ENCODE assay signal across 13 mouse cellular contexts in the genomic region with DNA sequence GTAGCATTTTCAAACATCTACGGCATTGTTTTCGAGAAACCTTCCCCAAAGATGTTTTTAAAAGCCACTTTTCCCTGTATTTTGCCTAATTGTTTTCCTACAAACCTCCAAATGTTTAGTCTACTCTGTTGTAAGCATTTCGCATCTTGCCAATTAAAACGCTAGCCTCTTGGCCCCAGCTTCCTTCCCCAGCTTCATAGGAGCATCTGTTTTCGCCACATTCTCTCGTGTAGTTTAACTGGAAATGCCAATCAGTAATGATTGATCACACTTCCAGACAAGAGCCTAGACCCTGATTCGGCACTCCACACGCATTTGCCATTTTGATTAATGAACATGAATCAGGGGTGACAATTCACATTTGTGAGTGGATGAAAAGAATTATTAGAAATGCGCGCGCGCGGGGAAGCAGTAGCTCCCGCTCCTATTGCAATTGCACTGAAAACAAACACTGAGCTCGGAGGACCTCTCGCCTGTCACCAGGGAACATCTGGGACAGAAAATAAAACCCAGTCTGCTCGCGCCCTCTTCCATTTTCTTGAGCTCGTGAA. TPM values are rescaled to one million over a fixed set of nuclear protein-coding genes. Genes with fewer than 3 reads are reported as not detected.
DNase-seq lines count a peak whose midpoint lies in the region; ATAC-seq lines count a peak whose summit lies in the region.
"Had no signal": no experiment of that assay in that cellular context is flagged by ENCODE, and none has a peak within 500 bp of the region (broad histone marks: within the 10 kb centered on the region; RNA-seq: fewer than 3 reads in every experiment).

No protein-coding gene starts in this region.

- 66% methylated on average over 19 of the region's 19 CpGs for WGBS in kidney, embryonic 14.5 days
- 40% methylated on average over 19 of the region's 19 CpGs for WGBS in hindbrain, embryonic 11.5 days

- peak overlapping the region; percentile 19; the same call in 1 of the 2 replicates for H3K4me2 ChIP-seq in kidney, embryonic 14.5 days (replicated peaks; ENCODE audit: low read depth, low read length)
- peak overlapping the region; percentile 15; the same call in 1 of the 2 replicates for H3K4me2 ChIP-seq in hindbrain, embryonic 11.5 days (replicated peaks; ENCODE audit: low read depth, low read length)
- H3K4me2 ChIP-seq: liver, embryonic 12.5 days had no signal

- H3K4me3 ChIP-seq in kidney, embryonic 14.5 days (ENCODE audit: low read length): no peak overlapping the region
- H3K4me3 ChIP-seq in hindbrain, embryonic 11.5 days (ENCODE audit: low read depth, low read length): no peak overlapping the region
- H3K4me3 ChIP-seq: liver, embryonic 12.5 days had no signal

- no peaks in the 10 kb centered on the region for H3K27me3 ChIP-seq in kidney, embryonic 14.5 days (ENCODE audit: control insufficient read depth, insufficient read depth, low read length)
- H3K27me3 ChIP-seq in hindbrain, embryonic 11.5 days (ENCODE audit: control insufficient read depth, insufficient read depth, low read length): no peaks in the 10 kb centered on the region
- H3K27me3 ChIP-seq: liver, embryonic 12.5 days had no signal

- no peak overlapping the region for H3K27ac ChIP-seq in kidney, embryonic 14.5 days (ENCODE audit: low read depth, low read length)
- H3K27ac ChIP-seq in hindbrain, embryonic 11.5 days (ENCODE audit: low read depth, low read length): peak overlapping the region; percentile 70
- H3K27ac ChIP-seq: liver, embryonic 12.5 days had no signal

- no peak for ATAC-seq in kidney, embryonic 14.5 days (ENCODE audit: low FRiP score, low TSS enrichment)
- ATAC-seq in hindbrain, embryonic 11.5 days (ENCODE audit: low FRiP score): peak; percentile 47; the same call in 1 of the 2 replicates
- ATAC-seq: liver, embryonic 12.5 days had no signal

- H3K36me3 ChIP-seq in kidney, embryonic 14.5 days (ENCODE audit: control insufficient read depth, insufficient read depth, low read length): no peaks in the 10 kb centered on the region
- H3K36me3 ChIP-seq in hindbrain, embryonic 11.5 days (ENCODE audit: control insufficient read depth, insufficient read depth, low read length): no peaks in the 10 kb centered on the region
- H3K36me3 ChIP-seq: liver, embryonic 12.5 days had no signal

- DNase-seq in kidney, postnatal 36 days: no peak
- peak; percentile 1 for DNase-seq in Muller cell, postnatal 12 days (ENCODE audit: inconsistent ontology term)
- DNase-seq in hindbrain, embryonic 11.5 days (ENCODE audit: low spot score): peak; percentile 61
- DNase-seq in mesoderm, embryonic 11.5 days (ENCODE audit: low read depth, low spot score): peak; percentile 30
- DNase-seq in cerebellum, adult 11-12 months: no peak
- no peak for DNase-seq in cerebellum, adult 18-20 months
- no peak for DNase-seq in liver
- DNase-seq: adrenal gland, postnatal 10 days; cerebellum, adult 11 months; gastrocnemius, postnatal 14 days; heart, postnatal 10 days had no signal

- H3K9me3 ChIP-seq in kidney, embryonic 14.5 days (ENCODE audit: control insufficient read depth, low read length): no peaks in the 10 kb centered on the region
- no peaks in the 10 kb centered on the region for H3K9me3 ChIP-seq in hindbrain, embryonic 11.5 days (ENCODE audit: control insufficient read depth, low read length)
- H3K9me3 ChIP-seq: liver, embryonic 12.5 days had no signal

- no peak overlapping the region for H3K9ac ChIP-seq in kidney, embryonic 14.5 days (ENCODE audit: low read depth, low read length)
- H3K9ac ChIP-seq in hindbrain, embryonic 11.5 days (ENCODE audit: low read depth, low read length): no peak overlapping the region
- H3K9ac ChIP-seq: liver, embryonic 12.5 days had no signal

- no peaks in the 10 kb centered on the region for H3K4me1 ChIP-seq in kidney, embryonic 14.5 days (ENCODE audit: control insufficient read depth, insufficient read depth, low read length)
- no peaks in the 10 kb centered on the region for H3K4me1 ChIP-seq in hindbrain, embryonic 11.5 days (replicated peaks; ENCODE audit: control insufficient read depth, insufficient read depth, low read length)
- H3K4me1 ChIP-seq: liver, embryonic 12.5 days had no signal

RNA-seq across cellular contexts. Expression of gene Pdzrn4, which starts 45.0 kb away (rescaled TPM):
- 1.7 and 1.9 TPM in 2 replicates for polyA plus RNA-seq in kidney, embryonic 14.5 days (2014; fragmentation: Nextera tagmentation; extraction: Ambion mirVana)
- 21.3 and 25.7 TPM in 2 replicates for polyA plus RNA-seq in hindbrain, embryonic 11.5 days (2014; fragmentation: Nextera tagmentation; extraction: Ambion mirVana)

Comparison
In these comparisons a context has a peak if more than half of its experiments do, and no peak if none do; other contexts are left out.
1. DNase-seq: peak in Muller cell, postnatal 12 days (single experiment), hindbrain, embryonic 11.5 days (single experiment) and mesoderm, embryonic 11.5 days (single experiment); none in kidney, postnatal 36 days (0 of 2), cerebellum, adult 11-12 months (single experiment), cerebellum, adult 18-20 months (0 of 2) and liver (single experiment).